Mouse (Mus musculus) mouse embryonic stem cell (cell line): ENCODE data around the gene Car4.

Experiments
- in situ Hi-C, 2 experiments: fragments of 300-500 bp; cut with MboI; formaldehyde crosslinking; loops; 1 replicate in 1 of 2; 3 replicates in 1 of 2; pipeline ENCODE4 v1.14.3; 2019 to 2020; ENCODE audit warnings: low sequenced_read_pairs in 2 of 2, low pct_unique_long_range_greater_than_20kb in 1 of 2, mixed read lengths in 1 of 2; ENCODE audit not compliant: unreplicated experiment in 1 of 2

Gene Car4

DNA sequence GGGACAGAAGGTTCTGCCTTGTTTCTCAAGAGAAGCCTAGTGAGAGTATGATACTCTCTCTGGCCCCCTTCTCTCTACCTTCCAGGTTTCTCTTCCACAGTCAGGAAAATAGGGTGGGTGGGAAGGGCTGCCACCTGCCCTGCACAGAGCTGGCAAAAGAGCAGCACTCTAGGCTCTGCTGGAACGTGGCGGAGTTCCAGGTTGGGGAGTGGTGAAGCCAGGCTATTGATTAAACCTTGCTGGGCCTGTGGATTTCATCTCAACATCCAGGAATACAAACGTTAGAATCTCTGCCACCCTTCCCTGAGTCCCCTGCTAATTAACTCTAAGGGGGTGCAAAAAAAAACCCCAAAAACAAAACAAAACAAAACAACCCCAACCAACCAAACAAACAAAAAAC, 9.1 kb upstream of the Car4 start:
- in situ Hi-C loops: no loop called here

DNA sequence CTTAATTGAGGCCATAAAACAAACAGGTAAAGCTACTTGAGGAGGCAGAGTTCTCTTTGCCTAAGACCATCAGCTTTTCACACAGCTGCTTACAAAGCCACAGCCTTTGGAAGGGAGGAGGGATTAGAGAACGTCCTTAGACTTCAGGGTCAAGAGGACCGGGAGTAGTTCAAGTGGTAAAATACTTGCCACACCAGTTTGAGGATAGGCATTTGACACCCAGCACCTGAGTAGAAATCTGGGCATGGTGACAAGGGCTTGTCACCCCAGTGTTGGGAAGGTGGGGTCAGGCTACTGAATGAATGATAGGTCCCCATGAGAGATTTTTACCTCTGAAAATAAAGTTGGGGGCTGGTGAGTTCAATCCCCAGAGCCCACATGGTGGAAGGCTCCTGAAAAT, 5.0 kb upstream of the Car4 start:
- in situ Hi-C loops: no loop called here

DNA sequence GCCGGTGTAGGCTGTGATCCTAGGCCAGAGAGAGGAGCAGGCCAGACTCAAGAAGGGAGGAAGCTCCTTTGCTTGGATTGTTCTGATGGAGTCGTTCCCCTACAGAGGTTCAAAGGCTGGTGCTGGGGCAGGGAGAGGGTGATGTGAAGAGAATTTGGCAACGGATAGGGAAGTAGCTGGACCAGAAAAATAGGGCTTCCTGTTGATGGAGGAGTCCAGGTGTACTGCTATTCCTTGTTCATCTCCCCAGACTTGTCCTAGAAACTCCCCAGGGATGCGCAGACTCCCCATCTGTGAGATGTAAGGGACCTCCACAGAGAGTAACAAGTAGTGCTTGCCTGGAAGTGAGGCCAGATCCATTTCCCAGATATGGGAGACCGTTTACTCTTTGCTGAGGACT, 1.2 kb upstream of the Car4 start:
- in situ Hi-C loops: no loop called here

DNA sequence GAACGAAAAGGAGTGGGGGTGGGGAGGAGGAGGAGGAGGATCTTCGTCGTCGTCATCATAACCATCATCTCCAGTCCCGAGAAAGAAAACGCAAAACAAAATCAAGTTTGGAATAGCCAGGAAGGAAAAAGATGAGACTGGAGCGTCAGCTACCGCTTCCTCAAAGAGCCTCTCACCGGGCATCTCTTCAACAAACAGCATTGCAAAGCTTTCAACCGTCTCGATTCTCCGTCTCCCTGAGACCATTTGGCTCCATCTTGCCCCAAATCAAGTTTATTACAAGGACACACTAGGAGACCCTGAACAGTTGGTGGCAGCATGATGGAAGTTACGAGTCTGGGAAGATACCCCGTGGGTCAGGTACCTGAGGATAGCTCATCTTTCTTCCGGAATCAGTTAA, 415 bp upstream of the Car4 start:
- in situ Hi-C loops: no loop called here

DNA sequence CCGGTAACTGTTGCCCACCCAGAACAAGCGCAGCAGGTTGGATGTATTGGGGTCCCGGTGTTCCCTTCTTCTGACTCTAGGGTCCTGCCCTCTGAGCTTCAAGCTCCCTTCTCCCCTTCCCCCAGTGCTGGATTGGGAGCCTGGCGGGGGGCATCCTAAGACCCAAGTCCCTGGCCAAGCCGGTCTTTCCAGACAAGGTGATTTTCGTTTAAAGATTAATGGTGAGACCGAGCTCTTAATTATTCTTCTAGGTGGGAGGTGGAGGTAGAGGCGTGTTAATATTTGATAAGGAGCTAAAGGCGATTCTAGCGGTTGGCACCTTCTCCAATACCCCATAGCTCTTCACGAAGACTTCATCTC, 665 bp downstream of the Car4 start:
- in situ Hi-C loops: no loop called here

DNA sequence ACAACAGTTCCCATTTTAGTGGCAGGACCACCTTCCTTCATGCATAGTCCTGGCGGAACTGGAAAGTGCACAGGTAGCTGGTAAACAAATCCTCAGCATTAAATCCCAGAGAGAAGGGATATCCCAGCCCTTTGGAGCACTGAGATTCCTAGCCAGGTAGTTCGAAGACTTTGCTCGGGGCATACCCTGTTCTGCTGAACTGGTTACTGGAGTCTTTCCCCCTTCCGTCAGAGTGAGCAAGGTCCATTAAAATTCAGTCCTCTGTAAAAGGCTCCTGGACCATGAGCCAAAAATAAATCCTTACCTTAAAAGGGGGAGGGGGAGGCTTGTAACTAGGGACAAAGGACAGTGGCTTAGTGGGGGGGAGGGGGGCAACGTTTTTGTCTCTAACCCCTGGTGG, 1.6 kb downstream of the Car4 start:
- in situ Hi-C loops: no loop called here

DNA sequence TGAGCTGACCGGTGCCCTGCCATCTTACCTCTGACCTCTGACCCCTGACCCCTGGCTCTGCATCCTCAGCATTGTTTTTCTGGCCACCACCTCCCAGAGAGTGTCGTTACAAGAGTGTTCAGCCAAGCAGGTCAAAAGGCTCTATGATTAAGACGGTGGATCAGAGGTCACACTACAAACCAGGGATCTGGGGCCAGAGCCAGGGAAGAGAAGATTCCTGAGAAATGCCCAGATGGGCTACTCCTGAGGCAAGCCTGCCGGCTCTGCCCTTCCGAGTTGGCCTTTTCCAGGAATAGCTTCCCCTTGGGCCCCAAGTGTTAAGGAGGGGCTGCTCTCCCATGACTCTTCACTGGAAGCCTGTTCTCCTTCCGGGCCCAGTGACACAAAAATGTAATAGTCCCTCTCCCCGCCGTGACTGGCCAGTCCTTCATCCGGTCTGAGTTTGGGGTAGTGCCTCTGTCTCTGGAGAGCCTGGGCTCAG, 2.2 kb downstream of the Car4 start:
- in situ Hi-C loops: no loop called here

DNA sequence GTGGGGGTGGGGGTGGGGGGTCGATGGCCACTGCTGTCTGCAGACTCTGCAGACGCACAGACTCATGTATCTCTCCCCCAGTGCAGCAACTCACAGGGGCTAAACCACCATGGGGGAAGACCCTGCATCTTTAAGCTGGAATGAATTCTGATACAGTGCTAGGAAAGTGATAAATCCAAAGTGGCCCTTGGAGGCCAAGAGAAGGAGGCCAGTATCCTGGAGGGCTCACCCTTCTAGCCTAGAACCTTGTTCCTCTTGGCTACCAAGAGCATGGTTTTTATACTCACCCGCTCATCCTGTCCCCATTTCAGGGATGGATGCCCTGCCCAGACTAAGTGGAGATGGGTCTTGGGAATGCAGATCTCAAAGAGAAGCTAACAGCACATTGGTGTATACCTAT, 2.7 kb downstream of the Car4 start:
- in situ Hi-C loops: no loop called here

DNA sequence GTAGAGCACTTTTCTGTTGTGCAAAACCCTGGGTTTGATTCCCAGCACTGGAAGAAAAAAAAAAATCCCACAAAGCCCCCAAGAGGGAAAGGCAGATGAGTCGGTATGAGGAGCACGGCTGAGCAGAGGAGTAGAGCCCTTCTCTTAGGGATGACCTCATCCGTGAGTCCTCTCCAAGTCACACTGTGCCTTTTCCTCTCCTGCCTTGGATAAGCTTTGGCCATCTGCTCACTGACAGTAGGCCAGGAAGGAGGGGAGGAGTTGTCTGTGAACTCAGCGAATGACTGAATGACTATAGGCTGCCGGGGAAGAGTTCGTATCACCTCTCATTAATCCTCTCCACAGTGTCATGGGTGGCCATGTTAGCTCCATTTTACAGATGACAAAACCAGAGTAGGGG, 3.2 kb downstream of the Car4 start:
- in situ Hi-C loops: no loop called here

DNA sequence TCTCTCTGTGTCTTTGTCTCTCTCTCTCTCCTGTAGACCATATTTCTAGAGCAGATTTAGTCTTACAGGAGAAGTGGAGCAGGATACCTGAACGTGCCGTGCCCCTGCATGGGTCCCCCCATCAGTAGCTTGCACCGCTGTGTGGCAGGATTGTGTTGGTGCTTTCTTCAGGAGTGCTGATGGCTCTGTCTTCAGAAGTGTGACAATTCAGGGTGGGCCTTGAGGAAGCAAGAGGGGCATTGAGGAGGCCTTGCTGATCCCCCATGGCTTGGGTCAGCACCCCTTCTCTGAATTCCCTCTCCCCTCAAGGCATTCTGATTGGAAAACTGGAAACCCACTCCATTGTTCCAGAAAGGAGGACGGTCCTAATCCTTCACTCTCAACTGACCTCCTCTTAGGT, 4.0 kb downstream of the Car4 start:
- in situ Hi-C loops: no loop called here

DNA sequence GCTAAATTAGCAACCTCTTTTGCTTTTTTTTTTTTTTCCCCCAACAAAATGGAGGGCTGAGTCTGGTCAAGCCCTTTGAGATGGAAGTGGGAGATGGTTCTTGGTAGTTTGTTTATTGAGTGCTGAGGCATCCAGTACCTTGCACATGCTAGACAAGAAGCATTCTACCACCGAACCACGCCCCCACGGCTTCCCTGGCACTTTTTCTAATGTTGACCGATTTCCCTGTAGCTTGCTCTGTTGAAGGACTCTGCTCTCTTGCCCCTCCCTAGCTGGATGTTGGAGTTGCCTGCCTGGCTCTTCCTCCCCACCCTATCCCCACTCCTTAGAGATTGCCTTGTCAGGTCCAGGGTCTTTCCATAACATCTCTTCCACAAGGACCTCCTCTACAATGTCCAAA, 5.0 kb downstream of the Car4 start:
- in situ Hi-C loops: no loop called here

DNA sequence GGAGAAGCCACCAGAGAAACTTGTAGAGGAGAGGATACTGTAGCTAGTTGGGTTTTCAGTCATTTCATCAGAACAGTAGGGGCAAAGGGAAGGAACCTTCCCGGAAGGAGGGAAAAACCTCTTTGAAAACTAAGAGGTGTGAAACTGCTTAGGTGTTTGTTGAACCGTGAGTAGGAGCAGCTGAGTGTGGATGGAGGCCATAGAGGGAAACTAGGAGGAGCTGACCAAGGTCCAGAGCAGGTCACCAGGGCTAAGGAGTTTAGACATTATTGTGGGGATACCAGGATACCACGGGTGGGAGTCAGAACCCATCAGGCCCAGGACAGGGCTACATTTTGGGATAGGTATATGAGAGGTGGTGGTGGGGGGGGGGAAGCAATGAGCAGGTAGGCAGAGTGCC, 6.0 kb downstream of the Car4 start:
- in situ Hi-C loops: no loop called here

DNA sequence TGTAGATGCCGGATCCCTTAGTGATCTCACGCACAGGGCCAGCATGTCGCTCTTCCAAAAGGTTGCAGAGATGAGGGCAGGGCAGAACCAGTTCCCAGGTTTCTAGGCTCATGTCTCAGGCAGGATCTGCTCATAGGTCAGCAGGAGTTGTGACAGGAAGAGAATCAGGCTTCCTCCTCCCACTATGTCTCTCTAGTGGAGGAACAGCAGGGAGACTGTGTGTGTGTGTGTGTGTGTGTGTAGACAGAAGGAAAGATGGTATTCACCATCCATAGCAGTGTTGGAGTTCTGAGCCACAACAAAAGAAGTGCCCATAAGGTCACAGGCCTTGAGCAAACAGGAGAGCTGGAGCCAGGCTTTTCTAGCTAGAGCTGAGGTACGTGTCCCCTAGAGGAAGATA, 9.1 kb downstream of the Car4 start:
- in situ Hi-C loops: no loop called here

DNA sequence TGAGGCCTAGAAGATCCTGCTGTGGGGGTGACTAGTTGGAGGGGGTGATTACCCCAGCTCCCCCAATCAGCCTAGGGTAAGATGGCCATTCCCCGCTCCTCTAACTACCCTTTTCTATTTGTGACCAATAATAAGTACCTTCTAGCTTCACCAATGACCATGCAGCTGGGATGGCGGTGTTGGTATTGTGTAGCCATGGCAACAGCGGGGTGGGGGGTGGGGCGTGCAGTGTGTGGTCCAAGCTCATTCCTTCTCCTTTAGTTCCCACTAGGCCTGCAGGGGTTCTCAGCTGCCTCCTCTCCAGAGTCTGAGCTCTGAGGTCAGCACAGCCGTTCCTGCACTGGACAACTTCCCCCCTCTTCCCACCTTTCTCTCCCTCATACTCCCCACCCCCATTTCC, 9.5 kb downstream of the Car4 start:
- in situ Hi-C loops: no loop called here

DNA sequence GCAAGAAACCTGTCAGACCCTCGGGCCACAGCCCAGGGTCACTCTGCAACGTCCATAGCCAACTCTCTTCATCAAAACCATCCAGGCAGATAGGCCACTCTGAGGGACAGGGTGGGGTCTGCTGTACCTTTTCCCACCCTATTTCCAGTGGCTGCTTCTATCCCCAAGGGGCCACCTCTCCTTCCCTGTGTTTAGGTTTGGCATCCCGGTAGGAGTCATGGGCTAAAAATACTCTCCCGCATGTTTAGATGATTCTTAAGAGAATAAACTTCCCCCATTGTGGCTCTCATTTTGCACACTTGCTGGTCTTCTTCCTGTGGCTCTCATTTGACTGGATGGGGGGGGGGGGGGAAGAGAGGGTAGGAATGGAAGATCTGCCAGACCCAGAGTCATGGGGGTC, 10.7 kb downstream of the Car4 start:
- in situ Hi-C loops: no loop called here

DNA sequence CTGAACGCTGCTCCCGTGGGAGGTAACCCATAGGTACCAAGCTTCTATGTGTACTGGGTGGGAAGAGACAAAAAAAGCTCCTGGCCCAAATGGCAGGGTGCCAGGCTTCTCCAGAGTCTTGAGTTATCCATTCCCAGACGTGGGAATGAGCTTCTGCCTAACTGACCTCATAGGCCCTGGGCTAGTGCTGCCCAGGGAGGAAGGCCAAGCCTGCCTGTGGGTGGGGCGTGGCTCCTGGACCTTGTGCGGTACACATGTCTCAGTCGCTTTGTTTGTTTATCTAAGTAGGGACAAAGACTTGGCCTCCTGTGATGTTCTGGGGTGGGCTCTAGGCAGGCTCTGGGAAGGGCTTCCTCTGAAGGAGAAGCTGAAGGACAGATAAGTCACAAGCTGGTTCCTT, 11.2 kb downstream of the Car4 start:
- in situ Hi-C loops: no loop called here

DNA sequence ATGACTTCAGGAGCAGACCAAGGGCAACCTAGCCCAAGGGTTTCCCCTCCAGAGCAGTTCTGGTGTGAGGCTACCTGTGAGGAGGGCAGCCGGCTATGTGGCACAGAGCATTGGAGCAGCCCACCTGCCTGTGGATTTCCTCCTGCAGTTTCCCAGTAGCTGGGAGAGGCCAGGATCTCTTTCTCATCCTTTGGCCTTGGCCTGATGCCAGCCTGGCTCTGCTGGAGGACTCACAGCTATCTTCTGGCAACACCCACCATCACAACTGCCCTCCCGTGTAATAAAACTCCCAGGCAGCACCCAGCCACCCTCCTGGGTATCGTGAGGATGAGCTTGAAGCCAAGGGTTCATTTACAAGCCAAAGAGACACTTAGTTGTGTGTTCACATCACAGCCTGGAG, 14.5 kb downstream of the Car4 start:
- in situ Hi-C loops: no loop called here

DNA sequence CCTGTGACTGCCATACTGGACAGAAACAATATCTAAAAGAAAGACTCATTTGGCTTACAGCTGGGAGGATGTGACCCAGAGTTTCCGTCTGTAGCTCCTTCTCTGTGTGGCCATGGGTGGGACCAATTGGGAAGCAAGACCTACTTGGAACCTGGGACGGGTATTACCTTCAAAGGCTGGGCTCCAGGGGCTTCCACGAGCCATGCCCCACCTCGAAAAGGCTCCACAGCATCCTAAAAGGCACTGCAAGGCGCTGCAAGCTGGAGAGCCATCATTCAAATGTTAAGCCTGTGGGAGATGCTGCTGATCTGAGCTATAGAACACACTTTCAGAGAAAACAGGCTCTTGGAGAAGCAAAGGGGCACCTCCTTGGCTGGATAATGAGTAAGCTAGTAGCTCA, 16.1 kb downstream of the Car4 start:
- in situ Hi-C loops: no loop called here

DNA sequence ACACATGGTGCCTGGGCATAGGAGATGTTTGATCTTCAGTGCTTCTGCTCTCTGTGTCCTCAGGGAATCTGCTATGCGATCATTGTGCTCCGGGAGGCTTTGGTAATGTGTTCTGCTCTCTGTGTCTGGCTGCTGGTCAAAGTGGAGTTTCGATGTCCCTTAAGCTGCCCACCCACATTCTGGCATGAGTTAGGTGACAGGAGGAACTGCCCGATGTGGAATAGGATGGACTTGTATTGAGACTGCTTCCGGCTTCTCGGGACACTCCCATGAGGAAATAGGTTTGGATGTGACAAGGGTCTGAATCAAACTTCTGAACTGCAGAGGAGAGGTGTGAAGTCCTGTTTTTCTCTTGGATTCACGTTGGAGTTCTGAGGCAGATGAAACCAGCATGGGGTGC, 17.0 kb downstream of the Car4 start:
- in situ Hi-C loops: no loop called here

DNA sequence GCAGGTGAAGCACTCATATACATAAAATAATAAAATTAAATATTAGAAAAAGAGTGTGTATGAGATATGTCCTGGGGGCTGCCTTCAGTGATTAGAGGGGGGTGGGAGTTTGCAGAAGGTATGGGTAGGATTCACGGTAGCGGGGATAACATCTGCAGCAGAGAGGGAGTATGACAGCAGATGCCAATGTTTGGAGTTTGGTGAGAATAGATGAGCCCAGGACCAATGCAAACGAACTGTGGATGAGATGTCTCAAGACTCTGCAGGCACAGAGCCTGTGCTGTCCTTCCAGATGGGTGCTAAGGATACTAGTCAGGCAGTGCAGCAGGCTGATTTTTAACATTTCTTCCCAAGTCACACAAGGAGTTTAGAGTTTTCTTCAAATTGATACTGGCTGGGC, 19.1 kb downstream of the Car4 start:
- in situ Hi-C loops: no loop called here

DNA sequence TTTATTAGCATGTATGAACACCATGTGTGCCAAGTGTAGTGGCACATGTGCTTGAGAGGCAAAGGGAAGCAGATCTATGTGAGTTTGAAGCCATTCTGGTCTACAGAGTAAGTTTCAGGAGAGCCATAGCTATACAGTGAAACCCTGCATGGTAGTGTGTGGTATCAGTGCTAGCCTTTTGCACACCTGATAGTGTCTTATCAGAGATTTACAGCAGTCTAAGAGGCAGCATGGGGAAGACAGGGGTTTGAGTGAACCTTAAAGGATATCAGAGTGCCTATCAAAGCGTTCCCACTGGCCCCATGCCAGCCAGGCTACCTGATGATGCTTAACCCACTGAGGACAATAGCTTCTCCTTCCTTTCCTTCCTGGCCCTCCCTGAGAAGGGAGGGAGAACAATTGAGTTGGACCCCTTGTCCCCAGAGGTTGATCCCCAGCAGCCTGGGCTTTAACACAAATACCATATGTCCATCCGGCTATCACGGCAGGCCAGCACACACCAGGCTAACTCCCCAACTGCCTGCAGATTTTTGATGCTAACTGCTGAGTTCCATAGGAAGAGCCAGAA, 19.9 kb downstream of the Car4 start:
- in situ Hi-C loops: no loop called here
